Mouse (Mus musculus): Measurements from ENCODE around the gene Cdh20. TPM values are rescaled to one million over a fixed set of nuclear protein-coding genes. Genes with fewer than 3 reads are reported as not detected.

Cdh20 gene
- polyA plus RNA-seq, 1 experiment from 2014 or later = 0.97 TPM

- DNase-seq (ENCODE audit: low spot score) (peak; percentile 28), ATAC-seq (ENCODE audit: low FRiP score) (no peak; the same call in 1 of the 2 replicates)
- Histone ChIP-seq H3K4me2 (replicated peaks; ENCODE audit: low read depth, low read length) (no peak overlapping the region), H3K27me3 (ENCODE audit: control insufficient read depth, insufficient read depth, low read length) (no peaks in the 10 kb centered on the region), H3K9ac (ENCODE audit: low read depth, low read length) (no peak overlapping the region), H3K36me3 (ENCODE audit: control insufficient read depth, insufficient read depth, low read length) (no peaks in the 10 kb centered on the region), H3K9me3 (ENCODE audit: control insufficient read depth, low read length) (no peaks in the 10 kb centered on the region), H3K4me3 (ENCODE audit: low read depth, low read length) (no peak overlapping the region), H3K27ac (ENCODE audit: low read depth, low read length) (no peak overlapping the region), H3K4me1 (replicated peaks; ENCODE audit: control insufficient read depth, insufficient read depth, low read length) (no peaks in the 10 kb centered on the region)
- WGBS = 34% methylated on average over 4 of the region's 4 CpGs
Measured at GRCm38 (mm10) chr1:104848920-104849272, 80.6 kb downstream of the Cdh20 start.

- H3K27me3 ChIP-seq (ENCODE audit: control insufficient read depth, insufficient read depth, low read length) = no peaks in the 10 kb centered on the region
- no peak overlapping the region for H3K4me2 ChIP-seq (replicated peaks; ENCODE audit: low read depth, low read length)
- H3K27ac ChIP-seq (ENCODE audit: low read depth, low read length) = no peak overlapping the region
- H3K9ac ChIP-seq (ENCODE audit: low read depth, low read length) = no peak overlapping the region
- WGBS = 94% methylated on average over 1 of the region's 1 CpGs
- H3K4me3 ChIP-seq (ENCODE audit: low read depth, low read length) = no peak overlapping the region
- DNase-seq (ENCODE audit: low spot score) = no peak
- no peaks in the 10 kb centered on the region for H3K9me3 ChIP-seq (ENCODE audit: control insufficient read depth, low read length)
- H3K4me1 ChIP-seq (replicated peaks; ENCODE audit: control insufficient read depth, insufficient read depth, low read length) = no peaks in the 10 kb centered on the region
- ATAC-seq (ENCODE audit: low FRiP score) = no peak
- H3K36me3 ChIP-seq (ENCODE audit: control insufficient read depth, insufficient read depth, low read length) = no peaks in the 10 kb centered on the region
Measured at GRCm38 (mm10) chr1:104877384-104877783, 109.1 kb downstream of the Cdh20 start.

DNA sequence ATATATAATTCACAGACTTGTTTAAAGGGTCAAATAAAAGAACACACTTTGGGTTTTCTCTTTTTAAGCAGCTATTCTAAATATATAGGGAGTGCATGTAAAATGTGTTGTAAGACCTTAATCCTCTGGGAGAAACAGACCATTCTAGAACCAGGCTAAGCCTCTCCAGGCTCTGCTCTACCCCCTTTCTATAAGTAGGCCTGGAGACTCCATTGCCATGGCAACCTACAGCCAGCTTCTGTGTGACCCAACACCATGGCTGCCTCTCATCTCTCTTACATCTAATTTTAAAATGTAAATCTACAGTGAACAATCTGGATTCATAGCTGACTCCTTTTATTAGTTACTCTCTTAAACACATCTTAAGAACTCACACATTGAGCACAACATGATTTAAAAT lies 133.5 kb downstream of the Cdh20 start:
- ATAC-seq (ENCODE audit: low FRiP score) (no peak), DNase-seq (ENCODE audit: low spot score) (no peak)
- Histone ChIP-seq H3K4me3 (ENCODE audit: low read depth, low read length) (no peak overlapping the region), H3K27ac (ENCODE audit: low read depth, low read length) (no peak overlapping the region), H3K9me3 (ENCODE audit: control insufficient read depth, low read length) (no peaks in the 10 kb centered on the region), H3K9ac (ENCODE audit: low read depth, low read length) (no peak overlapping the region), H3K36me3 (ENCODE audit: control insufficient read depth, insufficient read depth, low read length) (no peaks in the 10 kb centered on the region), H3K27me3 (ENCODE audit: control insufficient read depth, insufficient read depth, low read length) (no peaks in the 10 kb centered on the region), H3K4me2 (replicated peaks; ENCODE audit: low read depth, low read length) (no peak overlapping the region), H3K4me1 (replicated peaks; ENCODE audit: control insufficient read depth, insufficient read depth, low read length) (no peaks in the 10 kb centered on the region)

- DNase-seq (ENCODE audit: low spot score) (no peak), ATAC-seq (ENCODE audit: low FRiP score) (no peak)
- no peak overlapping the region for H3K4me3 ChIP-seq (ENCODE audit: low read depth, low read length)
- no peak overlapping the region for H3K27ac ChIP-seq (ENCODE audit: low read depth, low read length)
- no peak overlapping the region for H3K9ac ChIP-seq (ENCODE audit: low read depth, low read length)
- no peak overlapping the region for H3K4me2 ChIP-seq (replicated peaks; ENCODE audit: low read depth, low read length)
- no peaks in the 10 kb centered on the region for H3K36me3 ChIP-seq (ENCODE audit: control insufficient read depth, insufficient read depth, low read length)
- H3K27me3 ChIP-seq (ENCODE audit: control insufficient read depth, insufficient read depth, low read length) = no peaks in the 10 kb centered on the region
- 74% methylated on average over 5 of the region's 5 CpGs for WGBS
- no peaks in the 10 kb centered on the region for H3K9me3 ChIP-seq (ENCODE audit: control insufficient read depth, low read length)
- no peaks in the 10 kb centered on the region for H3K4me1 ChIP-seq (replicated peaks; ENCODE audit: control insufficient read depth, insufficient read depth, low read length)
Measured at GRCm38 (mm10) chr1:104903409-104903808, 135.1 kb downstream of the Cdh20 start.

DNA sequence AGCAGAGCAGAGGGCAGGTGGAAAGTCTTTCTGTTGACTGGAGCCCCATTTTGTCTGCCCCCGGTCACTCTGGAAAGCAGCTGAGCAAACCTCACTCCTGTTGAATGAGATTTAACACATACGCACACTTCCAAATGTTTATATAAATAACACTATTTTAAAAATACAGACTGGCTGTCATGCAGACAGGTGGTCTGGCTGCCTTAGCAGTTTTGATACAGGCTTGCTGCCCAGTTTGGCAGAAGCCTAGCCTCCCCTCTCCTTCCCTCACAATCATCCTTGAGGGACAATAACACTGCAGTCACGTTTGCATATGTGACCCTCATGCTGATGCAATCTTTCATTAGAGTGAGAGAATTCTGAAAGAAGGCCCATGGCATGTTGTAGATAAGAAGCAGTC lies 144.1 kb downstream of the Cdh20 start:
- no peaks in the 10 kb centered on the region for H3K36me3 ChIP-seq (ENCODE audit: control insufficient read depth, insufficient read depth, low read length)
- 69% methylated on average over 3 of the region's 3 CpGs for WGBS
- ATAC-seq (ENCODE audit: low FRiP score) (no peak), DNase-seq (ENCODE audit: low spot score) (no peak)
- no peak overlapping the region for H3K4me2 ChIP-seq (replicated peaks; ENCODE audit: low read depth, low read length)
- H3K4me3 ChIP-seq (ENCODE audit: low read depth, low read length) = no peak overlapping the region
- H3K4me1 ChIP-seq (replicated peaks; ENCODE audit: control insufficient read depth, insufficient read depth, low read length) = no peaks in the 10 kb centered on the region
- no peaks in the 10 kb centered on the region for H3K9me3 ChIP-seq (ENCODE audit: control insufficient read depth, low read length)
- H3K9ac ChIP-seq (ENCODE audit: low read depth, low read length) = no peak overlapping the region
- no peak overlapping the region for H3K27ac ChIP-seq (ENCODE audit: low read depth, low read length)
- no peaks in the 10 kb centered on the region for H3K27me3 ChIP-seq (ENCODE audit: control insufficient read depth, insufficient read depth, low read length)

DNA sequence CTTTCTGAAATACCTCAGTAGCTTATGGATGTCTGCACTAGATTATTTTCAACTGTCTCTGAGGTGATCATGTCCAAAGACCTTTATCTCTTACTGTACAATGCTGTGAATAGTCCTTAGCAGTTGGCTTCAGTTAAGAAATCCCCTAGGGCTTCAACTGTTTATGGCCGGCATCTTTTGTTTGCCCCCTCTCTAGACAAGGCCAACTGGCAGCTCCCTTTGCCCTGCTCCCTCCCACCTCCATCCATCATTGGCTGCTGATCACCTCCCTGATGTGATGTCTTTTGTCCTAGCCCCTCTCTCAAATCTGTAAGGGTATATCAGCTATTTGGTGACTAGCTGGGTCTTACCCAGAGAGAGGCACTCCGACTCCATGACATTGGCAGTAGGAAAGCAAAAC lies 148.2 kb downstream of the Cdh20 start:
- Histone ChIP-seq H3K27ac (ENCODE audit: low read depth, low read length) (no peak overlapping the region), H3K4me3 (ENCODE audit: low read depth, low read length) (no peak overlapping the region), H3K27me3 (ENCODE audit: control insufficient read depth, insufficient read depth, low read length) (no peaks in the 10 kb centered on the region), H3K4me2 (replicated peaks; ENCODE audit: low read depth, low read length) (no peak overlapping the region), H3K4me1 (replicated peaks; ENCODE audit: control insufficient read depth, insufficient read depth, low read length) (no peaks in the 10 kb centered on the region), H3K9me3 (ENCODE audit: control insufficient read depth, low read length) (no peaks in the 10 kb centered on the region), H3K9ac (ENCODE audit: low read depth, low read length) (no peak overlapping the region), H3K36me3 (ENCODE audit: control insufficient read depth, insufficient read depth, low read length) (no peaks in the 10 kb centered on the region)
- ATAC-seq (ENCODE audit: low FRiP score) = peak; percentile 63
- 35% methylated on average over 2 of the region's 2 CpGs for WGBS
- DNase-seq (ENCODE audit: low spot score) = peak; percentile 10

DNA sequence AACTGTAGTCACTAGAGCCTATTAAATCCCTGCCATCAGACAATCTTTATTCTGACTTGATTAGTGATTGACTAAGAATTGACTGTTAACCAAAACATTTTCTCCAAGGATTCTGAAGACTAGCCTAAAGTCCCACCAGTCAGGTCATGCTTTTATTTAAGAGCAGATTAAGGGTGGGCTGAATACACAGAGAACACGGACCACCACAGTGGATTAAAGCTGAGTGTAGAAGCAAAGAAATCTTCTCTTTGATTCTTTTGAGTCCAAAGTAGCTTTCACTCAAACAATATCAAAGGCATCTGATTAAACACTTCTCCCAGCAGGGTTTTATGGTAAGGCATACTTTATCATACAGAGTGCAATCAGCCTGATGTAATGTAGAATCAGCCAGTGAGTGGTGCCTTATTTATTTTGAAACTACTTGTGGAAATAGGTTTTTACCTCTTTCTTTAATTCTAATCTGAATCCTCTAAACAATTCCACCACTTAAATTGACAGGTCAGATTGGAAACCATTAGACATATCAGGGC lies 149.0 kb downstream of the Cdh20 start:
- Histone ChIP-seq H3K4me1 (replicated peaks; ENCODE audit: control insufficient read depth, insufficient read depth, low read length) (no peaks in the 10 kb centered on the region), H3K27me3 (ENCODE audit: control insufficient read depth, insufficient read depth, low read length) (no peaks in the 10 kb centered on the region), H3K9me3 (ENCODE audit: control insufficient read depth, low read length) (no peaks in the 10 kb centered on the region), H3K27ac (ENCODE audit: low read depth, low read length) (no peak overlapping the region), H3K4me3 (ENCODE audit: low read depth, low read length) (no peak overlapping the region), H3K4me2 (replicated peaks; ENCODE audit: low read depth, low read length) (no peak overlapping the region), H3K36me3 (ENCODE audit: control insufficient read depth, insufficient read depth, low read length) (no peaks in the 10 kb centered on the region), H3K9ac (ENCODE audit: low read depth, low read length) (no peak overlapping the region)
- no peak for ATAC-seq (ENCODE audit: low FRiP score)
- DNase-seq (ENCODE audit: low spot score) = no peak
- 21% methylated on average over 1 of the region's 1 CpGs for WGBS

DNA sequence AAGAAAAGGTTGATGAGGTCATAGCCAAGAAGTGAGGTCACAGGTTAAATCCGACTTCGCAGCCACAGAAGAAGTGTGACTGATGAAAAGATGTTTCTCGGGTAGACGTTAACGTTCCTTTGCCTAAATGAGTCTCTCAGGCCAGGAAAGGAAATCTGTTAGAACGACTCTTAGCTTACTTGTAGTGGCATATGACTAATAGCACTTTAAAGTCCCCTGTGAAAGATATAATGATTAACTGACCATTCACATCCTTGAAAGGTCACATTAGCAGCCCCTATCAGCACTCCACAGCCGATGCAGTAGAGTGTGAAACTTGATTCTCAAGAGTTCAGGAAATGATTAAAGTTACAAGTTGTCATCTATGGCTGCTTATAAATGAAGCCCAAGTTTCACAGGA lies 164.7 kb downstream of the Cdh20 start:
- no peak for ATAC-seq (ENCODE audit: low FRiP score)
- Histone ChIP-seq H3K27me3 (ENCODE audit: control insufficient read depth, insufficient read depth, low read length) (no peaks in the 10 kb centered on the region), H3K4me3 (ENCODE audit: low read depth, low read length) (no peak overlapping the region), H3K9ac (ENCODE audit: low read depth, low read length) (no peak overlapping the region), H3K36me3 (ENCODE audit: control insufficient read depth, insufficient read depth, low read length) (no peaks in the 10 kb centered on the region), H3K9me3 (ENCODE audit: control insufficient read depth, low read length) (no peaks in the 10 kb centered on the region), H3K4me2 (replicated peaks; ENCODE audit: low read depth, low read length) (no peak overlapping the region), H3K4me1 (replicated peaks; ENCODE audit: control insufficient read depth, insufficient read depth, low read length) (no peaks in the 10 kb centered on the region), H3K27ac (ENCODE audit: low read depth, low read length) (no peak overlapping the region)
- no peak for DNase-seq (ENCODE audit: low spot score)
- 40% methylated on average over 7 of the region's 7 CpGs for WGBS

DNA sequence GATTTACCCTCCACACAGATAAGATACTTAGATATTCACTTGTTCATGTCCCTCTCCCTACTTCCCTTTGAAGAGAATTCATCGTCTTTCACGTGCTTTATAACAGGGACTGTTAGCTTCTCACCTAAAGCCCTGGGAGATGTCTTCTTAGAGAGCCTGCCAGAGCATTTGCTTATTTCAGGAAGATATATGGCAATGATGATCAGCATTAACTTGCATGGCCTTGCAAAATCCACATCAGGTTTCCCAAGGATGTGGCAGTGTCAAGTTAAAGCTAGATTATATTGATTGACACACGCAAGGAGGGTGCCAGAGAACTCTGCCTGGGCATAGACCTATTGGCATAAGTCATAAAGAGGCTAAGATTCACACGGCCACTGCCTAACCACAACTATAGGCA lies 168.6 kb downstream of the Cdh20 start:
- ATAC-seq (ENCODE audit: low FRiP score) (no peak), DNase-seq (ENCODE audit: low spot score) (no peak)
- H3K9me3 ChIP-seq (ENCODE audit: control insufficient read depth, low read length) = no peaks in the 10 kb centered on the region
- 91% methylated on average over 4 of the region's 4 CpGs for WGBS
- H3K4me2 ChIP-seq (replicated peaks; ENCODE audit: low read depth, low read length) = no peak overlapping the region
- no peaks in the 10 kb centered on the region for H3K27me3 ChIP-seq (ENCODE audit: control insufficient read depth, insufficient read depth, low read length)
- H3K27ac ChIP-seq (ENCODE audit: low read depth, low read length) = no peak overlapping the region
- H3K9ac ChIP-seq (ENCODE audit: low read depth, low read length) = no peak overlapping the region
- H3K4me1 ChIP-seq (replicated peaks; ENCODE audit: control insufficient read depth, insufficient read depth, low read length) = no peaks in the 10 kb centered on the region
- no peaks in the 10 kb centered on the region for H3K36me3 ChIP-seq (ENCODE audit: control insufficient read depth, insufficient read depth, low read length)
- H3K4me3 ChIP-seq (ENCODE audit: low read depth, low read length) = no peak overlapping the region
